Mouse (Mus musculus) retina, postnatal 1 day (tissue): ENCODE measurements around the gene Lhx1.

Source experiments
- DNase-seq: peaks from one replicate; pipeline ENCODE4 v3.0.0-alpha.2; 2012

Gene Lhx1

DNA sequence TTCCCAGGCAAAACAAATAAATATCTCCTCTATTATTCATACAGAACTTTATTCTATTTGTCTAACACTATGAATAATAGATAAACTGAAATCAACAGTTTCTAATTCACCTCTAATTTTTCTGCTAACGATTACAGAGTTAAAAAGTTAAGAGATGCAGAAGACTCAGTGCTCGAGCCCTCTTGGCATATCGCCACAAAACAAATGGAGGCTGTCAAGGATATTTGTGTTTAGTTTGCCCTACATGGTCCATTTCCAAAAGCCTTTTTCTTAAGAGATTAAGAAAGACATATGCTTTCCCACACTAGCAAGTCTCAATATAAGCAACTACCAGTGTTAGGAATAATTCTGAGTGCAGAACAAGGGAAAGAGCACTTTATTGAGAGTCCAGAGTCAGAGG lies 44.9 kb downstream of the Lhx1 start:
- no peak for DNase-seq

DNA sequence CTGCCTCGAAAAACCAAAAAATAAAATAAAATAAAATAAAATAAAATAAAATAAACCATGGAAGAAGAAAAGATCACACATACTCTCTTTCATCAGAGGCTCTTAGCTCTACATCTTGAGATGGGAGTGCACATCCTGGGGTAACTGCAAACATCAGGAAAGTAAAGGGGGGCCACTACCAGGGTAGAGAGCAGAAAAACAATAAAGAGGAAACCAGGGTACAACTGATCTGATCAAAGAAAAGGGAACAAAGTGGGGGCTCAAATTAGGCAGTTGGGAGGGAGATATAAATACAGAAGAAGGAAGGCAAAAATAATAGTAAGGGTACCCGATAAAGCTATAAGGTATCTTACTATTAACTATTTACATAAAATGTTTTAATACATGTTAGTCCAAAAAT lies 48.7 kb downstream of the Lhx1 start:
- DNase-seq: no peak

DNA sequence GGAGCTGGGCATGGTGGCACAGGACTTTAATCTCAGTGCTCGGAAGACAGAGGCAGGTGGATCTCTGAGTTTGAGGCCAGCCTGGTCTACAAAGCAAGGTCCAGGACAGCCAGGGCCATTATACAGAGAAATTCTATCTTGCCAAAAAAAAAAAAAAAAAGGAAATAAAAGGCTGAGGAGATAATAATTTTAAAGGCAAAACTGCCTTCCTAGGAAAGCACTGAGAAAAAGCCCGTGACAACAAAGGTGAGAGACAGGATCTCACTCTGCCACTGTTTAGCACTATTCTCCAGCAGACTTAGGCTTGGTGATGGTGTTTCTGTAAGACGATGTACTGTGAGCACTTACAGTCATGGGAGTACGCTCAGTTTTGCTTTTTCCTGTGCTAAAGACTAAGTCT lies 49.3 kb downstream of the Lhx1 start:
- DNase-seq: no peak

DNA sequence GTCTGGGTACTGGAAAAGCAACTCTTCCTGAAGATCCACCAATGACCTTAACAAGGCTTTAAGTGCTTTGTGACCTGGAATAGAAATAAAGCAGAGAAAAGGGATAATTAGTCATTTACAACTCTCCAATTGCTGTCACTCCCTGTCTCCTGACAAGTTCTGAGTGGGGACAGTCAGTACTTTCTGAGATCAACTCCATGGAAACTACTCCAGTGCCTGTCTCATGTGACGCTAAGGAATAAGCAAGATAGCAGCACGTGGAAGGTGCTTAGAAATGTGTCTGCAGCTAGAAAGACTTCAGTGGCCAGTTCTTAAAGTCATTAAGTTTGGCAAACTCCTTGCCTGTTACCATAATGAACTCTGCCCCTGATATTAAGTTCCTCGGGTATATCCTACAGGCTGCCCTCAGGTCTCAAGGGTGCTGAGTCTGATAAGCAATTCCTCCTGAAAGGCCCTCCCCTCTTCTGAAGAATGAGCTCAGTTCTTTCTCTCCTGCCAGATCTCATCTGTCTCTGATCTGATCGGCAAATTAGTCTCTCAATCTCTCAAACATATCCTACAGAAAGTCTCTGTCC lies 52.2 kb downstream of the Lhx1 start:
- no peak for DNase-seq
